Mouse (Mus musculus): ENCODE results near the gene Nup160.

Nup160 gene

DNA sequence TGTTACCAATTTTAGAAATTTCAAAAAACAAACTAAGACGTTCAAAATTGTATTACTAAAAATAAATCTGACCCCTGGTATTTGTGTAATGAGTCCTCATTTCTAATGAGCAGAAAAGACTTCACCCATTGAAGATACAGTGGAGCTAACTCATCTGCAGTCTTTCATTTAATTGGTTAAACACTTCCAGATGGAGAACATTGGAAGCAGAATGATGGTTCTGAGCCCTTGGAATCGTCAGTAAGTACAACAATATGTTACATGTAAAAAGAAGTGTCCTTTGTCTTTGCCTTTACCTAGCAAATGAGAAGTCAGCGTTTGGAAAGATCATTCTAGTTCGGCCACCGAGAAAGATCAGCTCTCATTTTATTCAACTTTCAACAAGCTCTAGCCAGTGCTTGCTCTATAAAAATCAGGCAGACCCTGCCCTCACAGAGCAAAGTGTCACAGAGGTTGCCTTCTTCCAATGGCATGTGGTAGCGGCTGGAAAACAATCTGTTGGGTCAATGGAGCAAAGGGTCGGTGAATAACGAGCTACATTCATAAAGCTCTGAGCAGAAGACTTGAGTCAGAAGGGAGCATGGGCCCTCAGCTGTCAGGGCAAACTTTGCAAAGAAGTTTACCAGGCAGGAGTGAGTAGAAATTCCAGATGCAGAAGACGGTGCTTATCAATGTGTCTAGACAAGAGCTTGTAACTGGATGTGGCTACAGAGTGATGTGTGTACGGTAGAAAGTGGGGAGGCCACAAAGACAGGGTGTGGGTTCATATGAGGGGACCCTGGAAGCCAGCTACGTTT is 10.2 kb upstream of the Nup160 start:
- peak; percentile 8 for DNase-seq

DNA sequence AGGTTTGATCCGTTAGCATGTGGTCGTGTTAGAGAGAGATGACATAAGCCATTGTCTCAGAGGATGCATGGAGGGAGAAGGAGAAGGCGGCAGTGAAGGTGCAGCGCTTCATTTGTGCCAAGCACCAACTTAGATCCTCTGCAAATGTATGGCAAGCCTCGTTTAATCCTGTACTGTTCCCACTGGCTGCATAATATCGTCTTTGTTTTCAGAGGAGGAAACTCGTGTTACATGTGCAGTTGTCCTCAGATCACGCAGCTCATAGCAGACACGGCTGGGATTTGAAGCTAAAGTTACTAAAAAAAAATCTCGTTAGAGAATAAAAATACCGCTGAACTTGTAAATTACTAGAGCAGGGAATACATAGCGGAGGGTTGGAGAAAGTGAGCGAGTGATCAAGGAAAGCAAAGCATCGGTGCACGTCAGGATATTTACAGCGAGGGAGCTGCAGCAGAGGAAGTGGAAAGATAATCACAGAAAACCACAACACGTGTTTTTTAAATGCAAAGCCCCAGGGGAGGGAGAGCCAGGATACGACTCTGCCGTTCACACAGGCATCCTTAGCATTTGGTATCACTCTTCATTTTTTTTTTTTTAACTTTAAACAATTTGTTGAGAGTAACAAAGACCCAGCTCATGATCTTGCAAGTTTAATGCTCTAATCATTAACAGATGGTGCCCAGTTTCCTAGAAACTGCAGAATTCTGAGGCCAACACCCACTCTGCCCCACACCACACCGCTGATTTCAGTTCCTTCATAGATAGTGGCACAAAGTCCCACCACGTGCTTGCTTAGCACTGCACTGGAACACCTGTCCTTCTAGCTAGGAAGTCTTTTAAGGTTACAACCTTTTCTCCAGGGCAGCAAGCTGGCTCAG is 9.4 kb upstream of the Nup160 start:
- DNase-seq, result peak; percentile 70

DNA sequence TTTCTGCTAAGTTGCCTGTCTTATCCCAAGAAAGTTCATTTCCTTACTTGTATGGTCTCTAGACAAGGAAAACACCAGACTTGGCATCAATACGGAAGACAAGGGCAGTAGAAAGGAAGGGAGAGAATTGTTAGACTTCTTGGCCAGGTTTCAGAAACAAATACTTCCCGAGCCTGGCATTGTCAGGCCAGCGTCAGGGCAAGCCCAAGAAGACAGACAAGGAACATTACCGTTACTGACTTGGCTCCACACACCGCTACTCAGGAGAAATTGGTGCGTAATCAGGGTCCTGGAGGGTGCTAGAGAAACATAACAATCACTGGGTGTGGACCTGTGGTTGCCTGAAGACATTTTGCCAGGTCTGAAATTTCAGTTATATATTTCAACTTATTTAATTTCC is 6.7 kb upstream of the Nup160 start:
- no peak for DNase-seq

DNA sequence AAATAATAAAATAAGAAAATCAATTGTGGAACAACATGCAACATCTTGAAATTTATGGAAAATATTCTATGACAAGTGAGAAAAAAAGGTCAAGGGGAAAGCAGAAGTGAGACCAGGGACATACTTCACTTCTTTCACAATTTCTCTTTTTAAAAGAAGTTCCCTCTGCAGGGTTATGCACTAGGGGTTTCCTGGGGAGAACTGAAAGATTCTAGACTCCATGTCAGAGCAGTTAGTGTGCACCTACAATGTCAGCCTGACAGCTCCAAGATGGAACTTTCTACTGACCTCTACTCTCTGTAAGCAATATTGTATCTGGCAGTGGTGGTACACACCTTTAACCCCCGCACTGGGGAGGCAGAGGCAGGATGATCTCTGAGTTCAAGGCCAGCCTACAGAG is 3.7 kb upstream of the Nup160 start:
- no peak for DNase-seq

DNA sequence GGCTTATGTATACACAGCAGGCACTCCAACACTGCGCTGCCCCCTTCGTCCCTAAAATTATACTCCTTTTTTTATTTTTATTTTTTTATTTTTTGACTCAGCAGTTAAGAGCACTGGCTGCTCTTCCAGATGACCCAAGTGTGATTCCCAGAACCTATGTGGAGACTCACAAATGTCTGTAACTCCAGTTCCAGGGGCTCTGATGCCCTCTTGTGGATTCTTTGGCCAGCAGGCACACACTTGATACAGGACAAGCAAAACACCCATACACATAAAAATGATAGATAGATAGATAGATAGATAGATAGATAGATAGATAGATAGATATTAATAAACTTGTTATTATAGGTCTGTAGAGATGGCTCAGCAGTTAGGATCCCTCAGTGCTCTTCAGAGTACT is 2.5 kb upstream of the Nup160 start:
- DNase-seq, result no peak

DNA sequence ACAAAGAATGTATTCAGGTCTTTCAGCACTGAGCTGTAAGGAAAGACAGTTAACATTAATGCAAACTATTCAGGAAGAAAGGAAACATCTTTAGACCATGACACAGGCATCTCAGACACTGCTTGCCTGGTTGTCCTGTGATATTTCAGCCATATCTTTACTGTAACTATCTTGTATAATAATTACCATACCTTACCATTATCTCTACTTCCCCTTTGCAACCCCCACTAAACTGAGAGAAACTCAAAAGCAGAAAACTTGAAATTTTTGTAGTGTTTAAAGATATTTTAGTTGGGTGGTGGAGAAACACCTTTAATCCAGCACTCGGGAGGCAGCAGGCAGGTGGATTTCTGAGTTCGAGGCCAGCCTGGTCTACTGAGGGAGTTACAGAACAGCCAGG is 1.5 kb upstream of the Nup160 start:
- DNase-seq, result no peak

DNA sequence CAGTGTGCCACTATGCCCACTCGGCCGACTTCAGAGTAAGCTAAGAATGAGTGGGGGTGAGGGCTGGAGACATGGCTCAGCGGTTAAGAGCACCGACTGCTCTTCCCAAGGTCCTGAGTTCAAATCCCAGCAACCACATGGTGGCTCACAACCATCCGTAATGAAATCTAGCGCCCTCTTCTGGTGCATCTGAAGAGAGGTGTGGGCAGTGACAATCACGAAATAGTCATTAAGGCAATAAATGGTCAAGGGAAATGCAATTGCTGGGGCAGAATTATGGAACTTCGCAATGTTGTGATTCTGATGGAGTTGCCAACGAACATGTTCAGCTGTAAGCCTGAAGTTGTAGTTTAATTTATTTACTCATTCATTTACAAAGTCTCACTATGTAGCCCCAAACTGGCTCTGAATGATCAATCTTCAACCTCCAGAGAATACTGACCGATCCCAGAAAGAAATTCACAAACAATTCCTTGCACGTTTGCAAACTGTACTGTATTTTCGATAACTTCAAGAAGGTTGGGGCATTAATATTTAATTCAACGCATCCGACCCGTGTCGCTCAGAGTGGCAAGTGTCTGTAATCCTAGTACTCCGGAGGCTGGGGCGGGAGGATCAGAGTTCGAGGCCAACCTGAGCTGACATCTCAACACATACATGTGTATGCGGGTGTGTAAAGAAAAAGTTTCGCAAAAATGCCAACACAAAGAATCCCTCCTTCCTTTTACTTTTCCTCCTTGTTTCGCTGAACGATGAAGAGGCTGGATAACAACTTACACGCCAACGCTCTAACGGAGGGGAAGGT is 1.4 kb downstream of the Nup160 start:
- DNase-seq, result no peak

DNA sequence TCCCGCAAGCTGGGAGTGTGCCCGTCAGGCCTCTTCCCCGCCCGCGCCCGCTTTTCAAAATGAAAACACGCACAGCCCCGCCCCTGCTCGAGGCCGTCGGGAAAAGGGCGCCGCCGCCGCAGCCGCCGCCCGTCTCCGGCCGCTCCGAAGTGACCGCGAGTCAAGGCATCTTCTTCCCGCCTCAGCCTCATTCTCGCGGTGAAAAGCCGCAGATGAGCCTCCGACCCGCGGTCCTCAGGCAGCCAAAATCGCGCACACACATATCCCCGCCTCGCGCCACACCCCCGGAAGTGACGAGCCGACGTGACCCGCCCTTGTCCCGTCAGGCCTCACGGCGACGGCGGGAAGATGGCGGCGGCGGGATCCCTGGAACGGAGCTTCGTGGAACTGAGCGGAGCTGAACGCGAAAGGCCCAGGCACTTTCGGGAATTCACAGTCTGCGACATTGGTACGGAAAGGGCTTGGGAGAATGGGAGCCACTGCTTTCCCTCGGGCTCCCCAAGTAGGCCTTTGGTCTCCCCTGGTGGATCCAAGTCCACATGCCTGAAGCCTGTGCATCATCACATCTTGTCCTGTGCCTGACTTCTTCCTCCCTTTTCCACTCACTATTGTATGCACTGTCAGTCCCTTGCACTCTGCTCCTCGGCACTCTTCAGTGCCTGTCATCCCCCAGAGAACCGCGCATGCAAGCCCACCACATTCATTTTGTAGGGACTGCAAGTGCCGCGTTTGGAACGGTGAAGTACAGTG is 2.2 kb downstream of the Nup160 start:
- peak; percentile 94 for DNase-seq

DNA sequence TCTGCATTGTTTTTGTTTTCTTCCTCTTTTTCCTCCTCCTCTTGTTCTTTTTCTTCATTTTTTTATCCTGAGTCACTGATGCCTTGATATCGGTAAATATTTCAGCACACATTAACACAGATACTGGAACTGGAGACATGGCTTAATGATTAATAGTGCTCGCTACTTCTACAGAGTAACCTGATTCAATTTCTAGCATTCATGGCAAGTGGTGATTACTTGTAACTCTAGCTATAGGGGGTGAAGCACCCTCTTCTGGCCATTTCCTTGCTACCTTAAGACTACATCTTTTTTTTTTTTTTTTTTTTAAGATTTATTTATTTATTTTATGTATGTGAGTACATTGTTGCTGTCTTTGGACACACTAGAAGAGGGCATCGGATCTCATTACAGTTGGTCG is 23.9 kb downstream of the Nup160 start:
- DNase-seq, result peak; percentile 31

DNA sequence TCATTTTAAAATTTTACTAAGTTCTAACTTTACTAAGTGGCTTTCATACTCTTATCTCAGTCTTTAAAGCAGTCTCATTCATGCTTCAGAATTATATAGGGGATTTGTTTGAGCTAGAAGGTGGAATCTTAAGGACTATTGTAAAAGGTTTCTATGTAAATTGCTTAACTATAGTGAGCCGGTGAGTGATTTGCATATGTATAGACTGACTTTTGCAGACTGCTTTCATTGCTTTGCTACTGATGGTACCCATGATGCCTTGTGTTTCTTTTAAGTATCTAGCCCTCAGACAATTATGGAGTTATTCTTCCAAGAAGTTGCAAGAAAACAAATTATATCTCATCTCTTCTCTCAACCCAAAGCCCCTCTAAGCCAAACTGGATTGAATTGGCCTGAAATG is 31.5 kb downstream of the Nup160 start:
- no peak for DNase-seq

DNA sequence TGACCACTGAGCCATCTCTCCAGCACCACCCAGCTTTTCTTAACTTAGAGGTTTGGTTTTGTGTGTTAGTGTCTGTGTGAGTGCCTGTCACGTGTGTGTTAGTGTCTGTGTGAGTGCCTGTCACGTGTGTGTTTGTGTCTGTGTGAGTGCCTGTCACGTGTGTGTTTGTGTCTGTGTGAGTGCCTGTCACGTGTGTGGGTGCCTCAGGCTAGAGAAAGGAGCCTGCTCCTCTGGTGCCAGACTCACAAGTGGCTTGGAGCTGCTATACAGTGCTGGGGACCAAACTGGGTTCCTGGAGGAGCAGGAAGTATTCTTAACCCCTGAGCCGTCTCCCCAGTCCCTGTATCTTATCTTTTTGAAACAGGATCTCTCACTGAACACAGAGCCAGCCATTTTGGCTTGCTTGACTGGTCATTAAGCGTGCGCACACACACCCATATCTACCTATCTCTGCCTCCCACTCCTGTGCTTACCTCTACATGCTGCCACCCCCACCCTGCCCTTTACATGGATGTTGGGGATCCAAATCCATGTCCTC is 38.6 kb downstream of the Nup160 start:
- DNase-seq, result no peak

DNA sequence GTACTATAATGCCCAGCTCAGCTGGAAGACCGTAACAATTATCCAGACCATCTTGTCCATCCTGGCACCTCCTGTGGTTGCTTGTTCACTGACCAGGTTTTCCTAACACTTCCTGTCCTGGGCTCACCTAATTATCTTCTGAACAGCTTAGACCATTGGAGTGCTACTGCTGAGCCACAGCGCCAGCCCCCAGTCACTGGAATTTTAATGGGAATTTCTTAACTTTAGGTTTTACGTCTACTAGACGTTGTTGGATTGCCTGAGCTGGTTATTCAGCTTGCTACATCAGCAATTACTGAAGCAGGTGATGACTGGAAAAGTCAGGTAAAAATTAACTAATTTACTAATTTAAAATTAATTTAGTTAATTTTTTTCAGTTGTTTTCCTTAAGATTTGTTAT is 40.4 kb downstream of the Nup160 start:
- no peak for DNase-seq

DNA sequence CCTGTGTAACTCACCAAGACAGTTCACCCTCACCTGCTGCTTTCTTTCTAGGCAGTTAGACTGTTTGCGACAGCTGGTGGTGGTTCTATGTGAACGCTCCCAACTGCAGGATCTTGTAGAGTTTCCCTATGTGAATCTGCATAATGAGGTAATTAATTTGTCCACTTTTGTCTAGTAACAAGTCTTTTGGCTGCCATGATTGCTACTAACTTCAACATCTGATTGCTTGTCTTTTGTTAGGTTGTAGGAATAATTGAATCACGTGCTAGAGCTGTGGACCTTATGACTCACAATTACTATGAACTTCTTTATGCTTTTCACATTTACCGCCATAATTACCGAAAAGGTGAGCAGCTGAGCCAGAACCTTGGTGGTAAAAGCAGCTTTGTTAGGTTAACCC is 40.9 kb downstream of the Nup160 start:
- no peak for DNase-seq

DNA sequence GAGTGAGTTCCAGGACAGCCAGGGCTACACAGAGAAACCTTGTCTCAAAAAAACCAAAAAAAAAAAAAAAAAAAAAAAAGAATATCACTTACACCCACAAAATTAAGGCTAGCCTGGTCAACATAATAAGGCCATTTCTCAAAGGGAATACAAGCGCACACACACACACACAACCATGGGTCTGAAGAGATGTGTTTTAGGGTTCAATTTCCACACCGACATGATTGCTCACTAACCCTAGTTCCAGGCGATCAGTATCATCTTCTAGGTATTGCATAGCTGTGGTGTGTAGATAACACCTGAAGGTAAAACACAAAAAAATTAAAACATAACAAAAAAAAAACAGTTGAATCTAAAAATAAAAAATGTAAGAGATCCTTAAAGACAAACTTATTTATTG is 49.8 kb downstream of the Nup160 start:
- DNase-seq, result no peak

DNA sequence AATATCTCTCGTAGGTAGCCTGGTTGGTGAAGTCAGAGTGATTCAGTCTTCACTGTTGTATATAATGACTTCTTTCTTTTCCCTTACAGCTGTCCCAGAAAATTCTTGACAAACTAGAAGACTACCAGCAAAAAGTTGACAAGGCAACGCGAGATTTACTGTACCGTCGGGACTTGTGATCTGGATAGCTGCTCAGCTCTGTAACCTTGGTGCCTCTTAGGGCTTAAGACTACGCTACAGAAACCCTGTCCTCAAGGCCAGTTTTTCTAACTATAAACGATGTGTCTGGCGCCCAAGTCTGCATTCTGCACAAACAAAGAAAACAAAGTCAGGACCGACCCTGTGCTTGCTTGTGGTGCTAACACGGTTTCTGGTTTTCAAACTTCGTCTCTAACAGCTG is 58.3 kb downstream of the Nup160 start:
- no peak for DNase-seq

DNA sequence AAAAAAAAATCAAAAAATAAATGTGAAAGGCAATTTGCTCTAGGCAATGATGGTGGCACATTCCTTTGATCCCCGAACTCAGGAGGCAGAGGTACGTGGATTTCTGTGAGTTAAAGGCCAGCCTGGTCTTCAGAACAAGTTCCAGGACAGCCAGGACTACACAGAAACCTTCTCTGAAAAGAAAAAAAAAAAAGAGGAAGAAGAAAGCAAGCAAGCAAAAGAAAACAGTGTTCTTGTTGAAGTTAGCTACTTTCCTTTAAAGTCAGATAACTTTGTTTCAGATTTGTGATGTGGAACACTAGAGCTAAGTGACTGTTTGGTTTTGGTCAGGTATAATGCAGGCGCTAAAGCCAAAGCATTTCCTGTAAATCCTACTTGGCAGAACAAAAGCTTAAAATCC is 61.8 kb downstream of the Nup160 start:
- DNase-seq, result no peak

DNA sequence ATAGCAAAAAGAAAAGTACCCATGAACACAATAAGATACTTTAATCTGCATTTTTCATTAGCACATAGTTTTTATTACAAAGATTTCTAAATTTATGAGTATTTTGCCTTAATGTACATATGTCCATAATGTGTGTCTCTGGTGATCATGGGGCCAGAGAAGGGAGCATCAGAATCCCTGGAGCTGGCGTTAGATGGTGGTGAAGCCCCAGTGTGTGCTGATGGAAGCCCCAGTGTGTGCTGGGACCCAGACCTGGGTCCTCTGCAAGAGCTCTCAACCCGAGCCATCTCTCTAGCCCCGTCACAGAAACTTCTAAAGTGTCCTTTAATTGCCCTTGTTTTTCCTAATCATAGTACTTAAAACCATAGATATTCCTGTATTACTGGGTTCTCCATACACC is 62.3 kb downstream of the Nup160 start:
- no peak for DNase-seq

DNA sequence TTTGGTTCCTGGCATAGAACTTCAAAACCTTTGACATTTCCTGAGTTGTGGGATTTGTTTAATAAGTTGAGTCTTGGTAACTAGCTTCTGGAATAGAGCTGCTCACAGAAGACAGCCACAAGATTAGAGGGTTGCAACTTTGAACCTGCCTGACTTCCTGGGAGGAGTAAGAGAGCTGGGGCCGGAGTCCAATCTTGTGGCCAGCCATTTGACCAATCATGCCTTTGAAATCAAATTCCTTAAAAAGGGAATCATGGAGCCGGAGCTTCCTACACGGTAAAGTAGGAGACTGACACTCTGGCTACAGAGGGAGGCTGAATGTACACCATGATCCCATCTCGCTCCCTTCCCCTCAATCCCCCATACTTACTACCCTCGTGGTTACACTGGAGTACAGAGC is 62.9 kb downstream of the Nup160 start:
- DNase-seq, result peak; percentile 33

DNA sequence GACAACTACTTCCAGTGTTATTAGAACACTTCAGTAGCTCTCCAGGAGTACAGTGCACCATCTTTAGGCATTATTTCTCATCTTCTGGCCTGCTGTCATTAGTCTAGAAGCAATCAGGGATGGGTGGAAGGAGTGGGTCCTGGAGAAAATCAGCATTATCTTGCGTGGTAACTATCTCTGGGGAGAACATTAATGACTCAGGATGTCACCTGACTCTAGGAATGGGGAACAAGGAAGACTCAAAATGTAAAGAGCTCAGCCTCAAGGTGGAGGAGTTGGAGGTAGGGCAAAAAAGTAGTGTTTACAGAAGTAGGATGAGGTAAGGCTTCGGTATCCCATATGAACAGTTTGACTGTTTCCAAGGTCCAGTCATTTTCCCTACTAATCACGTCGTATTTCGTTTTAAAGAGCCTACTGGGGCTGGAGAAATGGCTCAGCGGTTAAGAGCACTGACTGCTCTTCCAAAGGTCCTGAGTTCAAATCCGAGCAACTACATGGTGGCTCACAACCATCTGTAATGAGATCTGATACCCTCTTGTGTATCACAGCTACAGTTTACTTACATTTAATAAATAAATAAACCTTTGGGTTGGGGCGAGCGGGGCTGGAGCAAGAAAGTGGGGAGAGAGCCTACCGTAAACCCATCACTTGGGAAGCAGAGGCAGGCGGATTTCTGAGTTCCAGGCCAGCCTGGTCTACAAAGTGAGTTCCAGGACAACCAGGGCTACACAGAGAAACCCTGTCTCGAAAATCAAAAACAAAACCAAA is 67.5 kb downstream of the Nup160 start:
- DNase-seq, result no peak

DNA sequence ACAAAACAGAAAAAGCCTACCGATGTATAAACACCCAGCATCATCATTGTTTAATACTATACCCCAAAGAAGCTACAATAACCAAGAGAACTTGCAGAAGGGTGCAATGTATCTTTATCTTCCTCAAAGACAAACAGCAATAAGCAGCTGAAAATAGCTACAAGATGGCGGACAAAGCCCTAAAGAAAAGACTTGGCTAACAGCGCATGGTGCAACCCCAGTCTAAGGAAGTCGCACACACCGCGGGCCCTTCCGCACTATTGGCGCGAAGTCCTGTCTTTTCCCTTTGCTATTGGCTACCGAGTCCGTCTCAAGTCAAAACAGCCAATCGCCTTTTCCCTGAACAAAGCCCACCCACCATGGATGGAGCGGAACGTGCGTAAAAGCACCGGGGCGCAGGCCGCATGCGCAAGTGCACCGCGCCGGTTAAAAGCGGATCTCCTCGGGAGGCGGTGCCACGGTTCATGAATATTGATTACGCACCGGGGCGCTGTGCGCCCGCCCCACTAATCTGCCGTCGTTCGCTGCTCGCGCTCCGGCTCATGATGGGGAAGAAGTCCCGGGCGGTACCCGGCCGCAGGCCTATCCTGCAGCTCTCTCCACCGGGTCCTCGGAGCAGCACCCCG is 68.2 kb downstream of the Nup160 start, which contains the start of gene Fnbp4:
Gene Fnbp4, plus strand, starts transcription at position 318 of the 626 bp plus-strand sequence.
- peak; percentile 99 for DNase-seq

Measured in kidney, postnatal 14 days (tissue).